14 mouse cellular contexts compared by ENCODE assay signal in the genomic region with DNA sequence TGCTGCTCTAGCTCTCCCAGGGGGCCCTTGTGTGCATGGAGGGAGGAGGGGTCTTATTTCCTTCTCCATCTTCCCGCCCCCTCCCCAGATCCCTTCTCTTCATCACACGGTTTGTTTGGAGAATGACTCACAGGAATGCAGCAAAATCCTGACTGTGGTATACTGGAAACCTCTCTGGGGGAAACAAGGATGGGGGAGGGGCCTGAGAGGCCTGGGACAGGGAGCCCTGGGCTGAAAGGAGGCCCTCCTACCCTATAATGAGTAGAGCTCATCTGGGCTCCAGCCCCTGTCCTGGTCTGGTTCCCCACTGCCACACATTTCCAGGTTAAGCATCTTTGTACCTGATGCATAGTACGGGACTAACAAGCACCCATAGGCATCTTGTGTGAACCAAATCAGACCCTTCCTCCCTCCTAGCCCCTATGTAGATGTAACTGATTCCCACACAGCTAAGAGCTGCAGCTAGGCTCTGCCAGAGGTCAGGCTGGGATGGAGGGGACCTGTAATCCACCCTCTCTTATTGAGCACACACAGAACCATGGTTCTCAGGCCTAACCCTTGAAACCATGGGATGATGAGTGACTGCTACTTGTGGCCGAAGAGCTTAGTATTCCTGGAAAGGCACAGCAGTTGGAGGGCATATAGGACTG. TPM values are rescaled to one million over a fixed set of nuclear protein-coding genes. Genes with fewer than 3 reads are reported as not detected.
DNase-seq lines count a peak whose midpoint lies in the region; ATAC-seq and TF ChIP-seq lines count a peak whose summit lies in the region.
"Had no signal": no experiment of that assay in that cellular context is flagged by ENCODE, and none has a peak within 500 bp of the region (broad histone marks: within the 10 kb centered on the region; RNA-seq: fewer than 3 reads in every experiment).

No protein-coding gene starts in this region.

- intact Hi-C loops in heart, postnatal 25 days (cut with DNase I), result no loop called here
- intact Hi-C loops in left cerebral cortex, postnatal 4 days (cut with DNase I), result no loop called here

- H3K27ac ChIP-seq in heart, embryonic 13.5 days (replicated peaks), result peak overlapping the region; percentile 37
- H3K27ac ChIP-seq in lung, embryonic 14.5 days (ENCODE audit: low read depth), result peak overlapping the region; percentile 59
- peak overlapping the region; percentile 58 for H3K27ac ChIP-seq in embryonic facial prominence, embryonic 10.5 days (replicated peaks)
- 0 out of 2 replicates have a peak overlapping the region, but pooled peaks have one; percentile 7 for H3K27ac ChIP-seq in limb, embryonic 14.5 days (replicated peaks; ENCODE audit: low read depth, low read length)
- H3K27ac ChIP-seq in midbrain, embryonic 14.5 days (replicated peaks; ENCODE audit: low read depth, low read length), result no peak overlapping the region
- H3K27ac ChIP-seq: macrophage; neural tube, embryonic 12.5 days had no signal

- H3K9ac ChIP-seq in heart, embryonic 13.5 days, result peak overlapping the region; percentile 33; the same call in 1 of the 2 replicates
- H3K9ac ChIP-seq in lung, embryonic 14.5 days, result no peak overlapping the region
- no peak overlapping the region for H3K9ac ChIP-seq in limb, embryonic 14.5 days (ENCODE audit: low read depth, low read length, severe bottlenecking)
- H3K9ac ChIP-seq in midbrain, embryonic 14.5 days (replicated peaks; ENCODE audit: low read length), result no peak overlapping the region
- H3K9ac ChIP-seq: neural tube, embryonic 12.5 days had no signal

- H3K4me2 ChIP-seq in heart, embryonic 13.5 days, result no peak overlapping the region
- peak overlapping the region; percentile 13; the same call in 1 of the 2 replicates for H3K4me2 ChIP-seq in lung, embryonic 14.5 days
- H3K4me2 ChIP-seq in limb, embryonic 14.5 days (replicated peaks; ENCODE audit: low read depth, low read length, severe bottlenecking), result no peak overlapping the region
- H3K4me2 ChIP-seq in midbrain, embryonic 14.5 days (ENCODE audit: low read length), result no peak overlapping the region
- H3K4me2 ChIP-seq: neural tube, embryonic 12.5 days had no signal

- no peak for TF ChIP-seq CTCF in lung, embryonic 14.5 days (IDR thresholded peaks at IDR 0.05; ENCODE audit: low read depth)

- H3K27me3 ChIP-seq in heart, embryonic 13.5 days (replicated peaks), result no peaks in the 10 kb centered on the region
- H3K27me3 ChIP-seq in lung, embryonic 14.5 days (ENCODE audit: insufficient read depth, low read length), result no peaks in the 10 kb centered on the region
- H3K27me3 ChIP-seq in embryonic facial prominence, embryonic 10.5 days (replicated peaks; ENCODE audit: low read depth, poor library complexity, severe bottlenecking), result no peaks in the 10 kb centered on the region
- H3K27me3 ChIP-seq in limb, embryonic 14.5 days (ENCODE audit: control insufficient read depth, insufficient read depth, low read length), result no peaks in the 10 kb centered on the region
- no peaks in the 10 kb centered on the region for H3K27me3 ChIP-seq in midbrain, embryonic 14.5 days (ENCODE audit: control insufficient read depth, insufficient read depth, low read length)
- H3K27me3 ChIP-seq: neural tube, embryonic 12.5 days had no signal

- DNase-seq in heart, postnatal 25 days (ENCODE audit: low spot score), result no peak
- DNase-seq in lung, embryonic 14.5 days, result peak; percentile 43
- no peak for DNase-seq in lung, postnatal 25 days (ENCODE audit: low spot score)
- peak; percentile 67 for DNase-seq in embryonic facial prominence, embryonic 10.5 days (ENCODE audit: low spot score)
- DNase-seq in limb, embryonic 14.5 days (ENCODE audit: low spot score), result peak; percentile 17
- DNase-seq in midbrain, embryonic 14.5 days, result no peak
- DNase-seq in left cerebral cortex, postnatal 4 days, result no peak
- DNase-seq: cerebellum, adult 2 months; gastrocnemius, postnatal 10 days; kidney, adult 11 months; right cerebral cortex, postnatal 14 days had no signal

- ATAC-seq in heart, embryonic 13.5 days (ENCODE audit: extremely low read depth, insufficient number of reproducible peaks, low FRiP score, low TSS enrichment), result no peak
- peak; percentile 66 for ATAC-seq in lung, embryonic 14.5 days (ENCODE audit: insufficient read depth)
- ATAC-seq in limb, embryonic 14.5 days (ENCODE audit: low FRiP score, low read depth), result peak; percentile 50
- ATAC-seq in midbrain, embryonic 14.5 days (ENCODE audit: low FRiP score, low TSS enrichment), result no peak

- H3K4me3 ChIP-seq in heart, embryonic 13.5 days, result no peak overlapping the region
- no peak overlapping the region for H3K4me3 ChIP-seq in lung, embryonic 14.5 days (ENCODE audit: low read depth, low read length)
- H3K4me3 ChIP-seq in embryonic facial prominence, embryonic 10.5 days, result peak overlapping the region; percentile 21; the same call in 1 of the 2 replicates
- H3K4me3 ChIP-seq in limb, embryonic 14.5 days (replicated peaks; ENCODE audit: low read length), result no peak overlapping the region
- H3K4me3 ChIP-seq in midbrain, embryonic 14.5 days (replicated peaks; ENCODE audit: low read depth, low read length), result no peak overlapping the region
- H3K4me3 ChIP-seq: neural tube, embryonic 12.5 days had no signal

- H3K9me3 ChIP-seq in heart, embryonic 13.5 days, result no peaks in the 10 kb centered on the region
- H3K9me3 ChIP-seq in lung, embryonic 14.5 days (ENCODE audit: low read depth, low read length), result no peaks in the 10 kb centered on the region
- H3K9me3 ChIP-seq in embryonic facial prominence, embryonic 10.5 days, result no peaks in the 10 kb centered on the region
- H3K9me3 ChIP-seq in limb, embryonic 14.5 days (ENCODE audit: control insufficient read depth, low read length), result no peaks in the 10 kb centered on the region
- no peaks in the 10 kb centered on the region for H3K9me3 ChIP-seq in midbrain, embryonic 14.5 days (ENCODE audit: control insufficient read depth, low read length)
- H3K9me3 ChIP-seq: neural tube, embryonic 12.5 days had no signal

- 35% methylated on average over 4 of the region's 4 CpGs for WGBS in heart, embryonic 13.5 days
- 38% methylated on average over 4 of the region's 4 CpGs for WGBS in lung, embryonic 14.5 days
- 45% methylated on average over 4 of the region's 4 CpGs for WGBS in embryonic facial prominence, embryonic 10.5 days
- 39% methylated on average over 4 of the region's 4 CpGs for WGBS in limb, embryonic 14.5 days
- 60% methylated on average over 4 of the region's 4 CpGs for WGBS in midbrain, embryonic 14.5 days

- peaks cover 6% of the 10 kb centered on the region for H3K36me3 ChIP-seq in heart, embryonic 13.5 days
- H3K36me3 ChIP-seq in lung, embryonic 14.5 days (ENCODE audit: insufficient read depth), result no peaks in the 10 kb centered on the region
- peaks cover 19% of the 10 kb centered on the region for H3K36me3 ChIP-seq in embryonic facial prominence, embryonic 10.5 days (replicated peaks)
- 0 out of 2 replicates have a peak, but pooled peaks cover 3% of the 10 kb centered on the region for H3K36me3 ChIP-seq in limb, embryonic 14.5 days (ENCODE audit: control insufficient read depth, insufficient read depth, low read length)
- H3K36me3 ChIP-seq in midbrain, embryonic 14.5 days (ENCODE audit: control insufficient read depth, insufficient read depth, low read length), result no peaks in the 10 kb centered on the region
- H3K36me3 ChIP-seq: neural tube, embryonic 12.5 days had no signal

- TF ChIP-seq POLR2A in limb, embryonic 14.5 days (IDR thresholded peaks at IDR 0.05; ENCODE audit: borderline replicate concordance, extremely low read depth, insufficient read depth, insufficient read length), result no peak

- H3K4me1 ChIP-seq in heart, embryonic 13.5 days, result peaks cover 96% of the 10 kb centered on the region
- peaks cover 27% of the 10 kb centered on the region for H3K4me1 ChIP-seq in lung, embryonic 14.5 days (ENCODE audit: insufficient read depth)
- H3K4me1 ChIP-seq in embryonic facial prominence, embryonic 10.5 days, result peaks cover 54% of the 10 kb centered on the region
- peaks cover 28% of the 10 kb centered on the region for H3K4me1 ChIP-seq in limb, embryonic 14.5 days (ENCODE audit: control insufficient read depth, insufficient read depth, low read length)
- H3K4me1 ChIP-seq in midbrain, embryonic 14.5 days (ENCODE audit: control insufficient read depth, insufficient read depth, low read length), result peaks cover 11% of the 10 kb centered on the region

RNA-seq across cellular contexts. Expression of a gene that starts 23.2 kb away (rescaled TPM):
- polyA plus RNA-seq in heart, embryonic 13.5 days (2015; fragmentation: Nextera tagmentation; extraction: Ambion mirVana), result 16.1 and 18.2 TPM in 2 replicates
- total RNA-seq in heart, postnatal 25 days (2021), result 10 to 100 TPM; 23.4 to 24.4 TPM
- 31.8 and 37.8 TPM in 2 replicates for polyA plus RNA-seq in lung, embryonic 14.5 days (2014; fragmentation: Nextera tagmentation; extraction: Ambion mirVana)
- polyA plus RNA-seq in embryonic facial prominence, embryonic 10.5 days (2016; fragmentation: Nextera tagmentation; extraction: Ambion mirVana), result 31.0 and 33.8 TPM in 2 replicates
- polyA plus RNA-seq in limb, embryonic 14.5 days (2012; rRNA removed), result 62.1 and 85.3 TPM in 2 replicates
- 29.7 and 33.1 TPM in 2 replicates for polyA plus RNA-seq in limb, embryonic 14.5 days (2014; fragmentation: Nextera tagmentation; extraction: Ambion mirVana)
- 37.7 and 39.9 TPM in 2 replicates for polyA plus RNA-seq in midbrain, embryonic 14.5 days (2014; fragmentation: Nextera tagmentation; extraction: Ambion mirVana)
- total RNA-seq in left cerebral cortex, postnatal 4 days (2021), result 10 to 100 TPM; 85.9 to 92.3 TPM

Comparison
In these comparisons a context has a peak if more than half of its experiments do, and no peak if none do; other contexts are left out.
1. DNase-seq: peak in lung, embryonic 14.5 days (single experiment), embryonic facial prominence, embryonic 10.5 days (single experiment) and limb, embryonic 14.5 days (single experiment); none in heart, postnatal 25 days (single experiment), lung, postnatal 25 days (single experiment), midbrain, embryonic 14.5 days (single experiment) and left cerebral cortex, postnatal 4 days (single experiment).
2. ATAC-seq: peak in lung, embryonic 14.5 days (single experiment) and limb, embryonic 14.5 days (single experiment); none in heart, embryonic 13.5 days (single experiment) and midbrain, embryonic 14.5 days (single experiment).